Mouse (Mus musculus) adipose tissue, adult 10 weeks (tissue): ENCODE results near the gene Rnasel. TPM values are rescaled to one million over a fixed set of nuclear protein-coding genes. Genes with fewer than 3 reads are reported as not detected.

ENCODE experiments used
- polyA plus RNA-seq: library from polyadenylated mRNA; stranded (reverse); fragments of 350-450 nt; fragmentation: Illumina TruSeq; extraction: RNeasy Lipid Tissue Mini Kit (QIAGEN cat#74804); gene quantifications from one replicate; pipeline ENCODE4 v1.2.3, GENCODE M21; 2014; ENCODE audit warnings: low read depth, low replicate concordance

The Rnasel gene
- 29.7 TPM for polyA plus RNA-seq

GRCm38 (mm10) chr1:153749211-153749801 is at the start of gene Rnasel:
Rnasel (plus strand) TSS chr1:153749426.

GRCm38 (mm10) chr1:153740145-153740544 is 9.1 kb upstream of the Rnasel start, which contains the start of gene Rgs16:
Rgs16 (plus strand) TSS chr1:153740349.

Other genes starting within 250 kb of the Rnasel start
- 24.4 TPM for gene Npl, start 199.4 kb upstream of the Rnasel start, polyA plus RNA-seq
- gene Rgs8, start 96.4 kb upstream of the Rnasel start, polyA plus RNA-seq: not detected
- gene Rgs16, start 9.1 kb upstream of the Rnasel start, polyA plus RNA-seq: 1.3 TPM
- 3.0 TPM for gene Rgsl1, start 94.7 kb downstream of the Rnasel start, polyA plus RNA-seq
- 507 TPM for gene Teddm1b, start 124.9 kb downstream of the Rnasel start, polyA plus RNA-seq
- gene Teddm1a, start 142.3 kb downstream of the Rnasel start, polyA plus RNA-seq: 1,773 TPM
- gene Glul, start 150.5 kb downstream of the Rnasel start, polyA plus RNA-seq: 1,917 TPM
- 1,378 TPM for gene Teddm2, start 150.8 kb downstream of the Rnasel start, polyA plus RNA-seq